In the genomic region with DNA sequence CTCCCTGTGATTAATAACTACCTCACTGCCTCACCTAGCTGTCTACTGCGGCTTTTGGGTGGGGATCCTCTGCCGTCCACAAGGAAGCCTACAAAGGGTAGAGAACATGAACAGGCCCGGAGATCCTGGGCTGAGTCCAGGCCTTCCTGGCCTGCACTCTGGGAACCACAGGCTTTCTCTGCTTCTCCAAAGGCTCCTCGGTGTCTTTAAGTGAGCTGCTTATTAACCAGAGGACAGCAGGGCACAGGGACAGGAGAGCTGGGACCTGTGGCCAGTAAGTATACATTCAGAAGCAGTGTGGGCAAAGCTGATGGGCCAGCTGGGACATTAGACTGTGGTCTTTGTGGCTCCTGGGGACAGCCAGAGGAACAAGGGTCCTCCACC, we compare ENCODE assay signal across 12 mouse cellular contexts. TPM values are rescaled to one million over a fixed set of nuclear protein-coding genes. Genes with fewer than 3 reads are reported as not detected.
DNase-seq lines count a peak whose midpoint lies in the region; ATAC-seq lines count a peak whose summit lies in the region.
"Had no signal": no experiment of that assay in that cellular context is flagged by ENCODE, and none has a peak within 500 bp of the region (broad histone marks: within the 10 kb centered on the region; RNA-seq: fewer than 3 reads in every experiment).

No protein-coding gene starts in this region.

- no peak overlapping the region for H3K4me3 ChIP-seq in hindbrain, embryonic 10.5 days
- H3K4me3 ChIP-seq in hindbrain, embryonic 14.5 days (replicated peaks; ENCODE audit: low read length): no peak overlapping the region
- no peak overlapping the region for H3K4me3 ChIP-seq in embryonic facial prominence, embryonic 10.5 days
- H3K4me3 ChIP-seq: erythroblast, embryonic 14.5 days; liver, embryonic 13.5 days had no signal

- peaks cover 51% of the 10 kb centered on the region for H3K4me1 ChIP-seq in hindbrain, embryonic 10.5 days (replicated peaks)
- no peaks in the 10 kb centered on the region for H3K4me1 ChIP-seq in hindbrain, embryonic 14.5 days (replicated peaks; ENCODE audit: control insufficient read depth, insufficient read depth, low read length)
- peaks cover 59% of the 10 kb centered on the region for H3K4me1 ChIP-seq in embryonic facial prominence, embryonic 10.5 days

- peak overlapping the region; percentile 41; the same call in 1 of the 2 replicates for H3K27ac ChIP-seq in hindbrain, embryonic 10.5 days
- no peak overlapping the region for H3K27ac ChIP-seq in hindbrain, embryonic 14.5 days
- H3K27ac ChIP-seq in embryonic facial prominence, embryonic 10.5 days (replicated peaks): peak overlapping the region; percentile 59; the same call in 1 of the 2 replicates
- H3K27ac ChIP-seq: liver, embryonic 13.5 days had no signal

- no peak overlapping the region for H3K9ac ChIP-seq in hindbrain, embryonic 14.5 days
- H3K9ac ChIP-seq: liver, embryonic 13.5 days had no signal

- no peak overlapping the region for H3K4me2 ChIP-seq in hindbrain, embryonic 14.5 days (replicated peaks)
- H3K4me2 ChIP-seq: liver, embryonic 13.5 days had no signal

- H3K9me3 ChIP-seq in hindbrain, embryonic 10.5 days: 0 out of 2 replicates have a peak, but pooled peaks cover 3% of the 10 kb centered on the region
- no peaks in the 10 kb centered on the region for H3K9me3 ChIP-seq in hindbrain, embryonic 14.5 days (ENCODE audit: control insufficient read depth, low read length)
- H3K9me3 ChIP-seq in embryonic facial prominence, embryonic 10.5 days: no peaks in the 10 kb centered on the region
- H3K9me3 ChIP-seq: liver, embryonic 13.5 days had no signal

- peaks cover 5% of the 10 kb centered on the region; the same call in 1 of the 2 replicates for H3K36me3 ChIP-seq in hindbrain, embryonic 10.5 days
- no peaks in the 10 kb centered on the region for H3K36me3 ChIP-seq in hindbrain, embryonic 14.5 days (replicated peaks; ENCODE audit: control insufficient read depth, insufficient read depth)
- H3K36me3 ChIP-seq in embryonic facial prominence, embryonic 10.5 days (replicated peaks): peaks cover 5% of the 10 kb centered on the region; the same call in 1 of the 2 replicates
- H3K36me3 ChIP-seq: liver, embryonic 13.5 days had no signal

- no peaks in the 10 kb centered on the region for H3K27me3 ChIP-seq in hindbrain, embryonic 10.5 days (ENCODE audit: insufficient read depth, poor library complexity, severe bottlenecking)
- no peaks in the 10 kb centered on the region for H3K27me3 ChIP-seq in hindbrain, embryonic 14.5 days (ENCODE audit: control insufficient read depth, insufficient read depth, low read length)
- no peaks in the 10 kb centered on the region for H3K27me3 ChIP-seq in embryonic facial prominence, embryonic 10.5 days (replicated peaks; ENCODE audit: low read depth, poor library complexity, severe bottlenecking)
- H3K27me3 ChIP-seq: Patski had no signal

- no peak for DNase-seq in hindbrain, embryonic 10.5 days (ENCODE audit: low spot score)
- DNase-seq in hindbrain, embryonic 14.5 days (ENCODE audit: low spot score): no peak
- DNase-seq in embryonic facial prominence, embryonic 10.5 days (ENCODE audit: low spot score): no peak
- DNase-seq in heart, postnatal 10 days: peak; percentile 43 to 56
- peak; percentile 54 for DNase-seq in kidney, postnatal 10 days
- no peak for DNase-seq in embryo, embryonic 10 days (ENCODE audit: low spot score)
- no peak for DNase-seq in spleen, postnatal 36 days (ENCODE audit: low spot score in 2 of 2)
- no peak for DNase-seq in retina, embryonic 14.5 days (ENCODE audit: low spot score)
- DNase-seq: liver, embryonic 13.5 days; midbrain, embryonic 14.5 days had no signal

- intact Hi-C loops in heart, postnatal 10 days (cut with DNase I): loop anchor here (2.0 kb wide), 1 partner anchor 14 kb away; no protein-coding TSS in a partner anchor

- WGBS in hindbrain, embryonic 10.5 days: 89% methylated on average over 4 of the region's 4 CpGs
- WGBS in hindbrain, embryonic 14.5 days: 80% methylated on average over 4 of the region's 4 CpGs
- 92% methylated on average over 4 of the region's 4 CpGs for WGBS in embryonic facial prominence, embryonic 10.5 days

- ATAC-seq in hindbrain, embryonic 14.5 days (ENCODE audit: low FRiP score): no peak
- ATAC-seq: Patski had no signal

RNA-seq across cellular contexts. Expression of gene Atp2a2, which starts 22.8 kb away (rescaled TPM):
- polyA plus RNA-seq in hindbrain, embryonic 10.5 days (2016; fragmentation: Nextera tagmentation; extraction: Ambion mirVana): 38.8 and 41.9 TPM in 2 replicates
- 74.1 and 74.7 TPM in 2 replicates for polyA plus RNA-seq in hindbrain, embryonic 14.5 days (2014; fragmentation: Nextera tagmentation; extraction: Ambion mirVana)
- polyA plus RNA-seq in embryonic facial prominence, embryonic 10.5 days (2016; fragmentation: Nextera tagmentation; extraction: Ambion mirVana): 35.3 and 38.1 TPM in 2 replicates
- total RNA-seq in heart, postnatal 10 days (2021): 1,000 to 10,000 TPM; 7,820 to 7,948 TPM

Comparison
In these comparisons a context has a peak if more than half of its experiments do, and no peak if none do; other contexts are left out.
1. DNase-seq: peak in heart, postnatal 10 days (2 of 2) and kidney, postnatal 10 days (single experiment); none in hindbrain, embryonic 10.5 days (single experiment), hindbrain, embryonic 14.5 days (single experiment), embryonic facial prominence, embryonic 10.5 days (single experiment), embryo, embryonic 10 days (single experiment), spleen, postnatal 36 days (0 of 2) and retina, embryonic 14.5 days (single experiment).